Mouse (Mus musculus) limb, embryonic 12.5 days (tissue): ENCODE data around the gene Slc10a1. TPM values are rescaled to one million over a fixed set of nuclear protein-coding genes. Genes with fewer than 3 reads are reported as not detected.

Source experiments
- ATAC-seq: fragments of 200-750 bp; cut with Nextera tagmentation; 2 replicates; pipeline ENCODE4 v1.8.0; 2017; ENCODE audit warnings: low read depth, moderate TSS enrichment; ENCODE audit not compliant: insufficient number of reproducible peaks, insufficient read depth, low FRiP score, low TSS enrichment
- H3K27ac ChIP-seq: fragments of 300-500 bp; sonication (generic); 2 replicates; pipeline ENCODE4 v1.5.1; 2016; ENCODE audit warnings: mild to moderate bottlenecking, moderate library complexity
- H3K27me3 ChIP-seq: fragments of 300-500 bp; sonication (generic); 2 replicates; pipeline ENCODE4 v1.6.1; 2016; ENCODE audit warnings: mild to moderate bottlenecking, moderate library complexity
- H3K36me3 ChIP-seq: fragments of 300-500 bp; sonication (generic); 2 replicates; pipeline ENCODE4 v1.6.1; 2016; ENCODE audit warnings: mild to moderate bottlenecking, moderate library complexity
- H3K4me1 ChIP-seq: fragments of 300-500 bp; sonication (generic); replicated peaks from 2 replicates; pipeline ENCODE4 v1.6.1; 2016
- H3K4me2 ChIP-seq: fragments of 300-500 bp; sonication (generic); 2 replicates; pipeline ENCODE4 v1.6.1; 2016; ENCODE audit warnings: mild to moderate bottlenecking, moderate library complexity
- H3K4me3 ChIP-seq: fragments of 300-500 bp; sonication (generic); replicated peaks from 2 replicates; pipeline ENCODE4 v1.5.1; 2016; ENCODE audit warnings: mild to moderate bottlenecking
- H3K9ac ChIP-seq: fragments of 300-500 bp; sonication (generic); replicated peaks from 2 replicates; pipeline ENCODE4 v1.6.1; 2016; ENCODE audit warnings: mild to moderate bottlenecking, moderate library complexity
- H3K9me3 ChIP-seq: fragments of 300-500 bp; sonication (generic); 2 replicates; pipeline ENCODE4 v1.6.1; 2016; ENCODE audit warnings: mild to moderate bottlenecking, moderate library complexity
- WGBS: fragments of 180-500 bp; shearing (Covaris S2); methylation state at CpG from one replicate; pipeline ENCODE4 v1.1.7; 2016; 5-methylcytosine and 5-hydroxymethylcytosine counted together
- polyA plus RNA-seq: library from polyadenylated mRNA; unstranded; fragments of >200 nt; fragmentation: Nextera tagmentation; extraction: Ambion mirVana; gene quantifications from 2 replicates; pipeline ENCODE4 v1.2.1, GENCODE M21; 2016

Gene Slc10a1
- polyA plus RNA-seq, 1 experiment from 2014 or later, result 1.5 TPM

DNA sequence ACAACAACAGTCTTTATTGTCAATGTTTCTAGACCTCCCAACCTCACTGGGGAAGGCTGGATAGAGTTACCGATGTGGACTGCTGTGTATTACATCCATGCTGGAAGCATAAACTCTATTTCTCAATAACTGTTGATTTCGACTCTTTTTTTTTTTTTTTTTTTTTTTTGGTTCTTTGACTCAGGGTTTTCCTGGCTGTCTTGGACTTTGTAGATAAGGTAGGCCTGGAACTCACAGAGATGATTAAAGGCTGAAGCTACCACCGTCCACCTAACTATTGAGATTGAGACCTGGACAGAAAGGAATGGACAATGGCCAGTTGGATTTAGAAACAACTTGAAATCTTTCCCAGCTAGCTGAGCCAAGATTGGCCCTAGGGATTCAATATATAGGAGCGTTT is 24.3 kb downstream of the Slc10a1 start:
- ATAC-seq, result no peak
- 94% methylated on average over 4 of the region's 4 CpGs for WGBS
- no peak overlapping the region for H3K4me2 ChIP-seq
- peaks cover 23% of the 10 kb centered on the region for H3K36me3 ChIP-seq
- H3K27me3 ChIP-seq, result no peaks in the 10 kb centered on the region
- H3K4me3 ChIP-seq, result no peak overlapping the region
- H3K27ac ChIP-seq, result no peak overlapping the region
- no peaks in the 10 kb centered on the region for H3K9me3 ChIP-seq
- no peak overlapping the region for H3K9ac ChIP-seq
- H3K4me1 ChIP-seq, result peaks cover 9% of the 10 kb centered on the region

GRCm38 (mm10) chr12:80943395-80943794 is 25.1 kb downstream of the Slc10a1 start:
- H3K36me3 ChIP-seq, result peaks cover 17% of the 10 kb centered on the region
- peaks cover 6% of the 10 kb centered on the region for H3K4me1 ChIP-seq
- H3K9me3 ChIP-seq, result no peaks in the 10 kb centered on the region
- WGBS, result 80% methylated on average over 3 of the region's 3 CpGs
- ATAC-seq, result no peak
- no peaks in the 10 kb centered on the region for H3K27me3 ChIP-seq
- no peak overlapping the region for H3K4me3 ChIP-seq
- H3K9ac ChIP-seq, result no peak overlapping the region
- H3K27ac ChIP-seq, result no peak overlapping the region
- H3K4me2 ChIP-seq, result no peak overlapping the region

- 94% methylated on average over 3 of the region's 3 CpGs for WGBS
- no peak overlapping the region for H3K4me3 ChIP-seq
- ATAC-seq, result no peak
- no peak overlapping the region for H3K27ac ChIP-seq
- no peak overlapping the region for H3K9ac ChIP-seq
- H3K36me3 ChIP-seq, result peaks cover 3% of the 10 kb centered on the region
- H3K4me1 ChIP-seq, result no peaks in the 10 kb centered on the region; the same call in 1 of the 2 replicates
- H3K27me3 ChIP-seq, result no peaks in the 10 kb centered on the region
- no peaks in the 10 kb centered on the region for H3K9me3 ChIP-seq
- H3K4me2 ChIP-seq, result no peak overlapping the region
Observed at GRCm38 (mm10) chr12:80941886-80942285, 26.6 kb downstream of the Slc10a1 start.

GRCm38 (mm10) chr12:80939165-80939564 is 29.3 kb downstream of the Slc10a1 start:
- WGBS, result 75% methylated on average over 4 of the region's 4 CpGs
- no peak overlapping the region for H3K4me3 ChIP-seq
- no peaks in the 10 kb centered on the region for H3K36me3 ChIP-seq
- H3K9ac ChIP-seq, result no peak overlapping the region
- H3K27me3 ChIP-seq, result no peaks in the 10 kb centered on the region
- H3K4me1 ChIP-seq, result no peaks in the 10 kb centered on the region
- ATAC-seq, result no peak
- H3K4me2 ChIP-seq, result no peak overlapping the region
- H3K27ac ChIP-seq, result no peak overlapping the region
- no peaks in the 10 kb centered on the region for H3K9me3 ChIP-seq

GRCm38 (mm10) chr12:80938642-80939041 is 29.9 kb downstream of the Slc10a1 start:
- Histone ChIP-seq H3K27me3 (no peaks in the 10 kb centered on the region), H3K4me1 (no peaks in the 10 kb centered on the region), H3K36me3 (no peaks in the 10 kb centered on the region), H3K27ac (no peak overlapping the region), H3K4me3 (no peak overlapping the region), H3K9ac (no peak overlapping the region), H3K4me2 (no peak overlapping the region), H3K9me3 (no peaks in the 10 kb centered on the region)
- no peak for ATAC-seq
- WGBS, result 71% methylated on average over 5 of the region's 5 CpGs

DNA sequence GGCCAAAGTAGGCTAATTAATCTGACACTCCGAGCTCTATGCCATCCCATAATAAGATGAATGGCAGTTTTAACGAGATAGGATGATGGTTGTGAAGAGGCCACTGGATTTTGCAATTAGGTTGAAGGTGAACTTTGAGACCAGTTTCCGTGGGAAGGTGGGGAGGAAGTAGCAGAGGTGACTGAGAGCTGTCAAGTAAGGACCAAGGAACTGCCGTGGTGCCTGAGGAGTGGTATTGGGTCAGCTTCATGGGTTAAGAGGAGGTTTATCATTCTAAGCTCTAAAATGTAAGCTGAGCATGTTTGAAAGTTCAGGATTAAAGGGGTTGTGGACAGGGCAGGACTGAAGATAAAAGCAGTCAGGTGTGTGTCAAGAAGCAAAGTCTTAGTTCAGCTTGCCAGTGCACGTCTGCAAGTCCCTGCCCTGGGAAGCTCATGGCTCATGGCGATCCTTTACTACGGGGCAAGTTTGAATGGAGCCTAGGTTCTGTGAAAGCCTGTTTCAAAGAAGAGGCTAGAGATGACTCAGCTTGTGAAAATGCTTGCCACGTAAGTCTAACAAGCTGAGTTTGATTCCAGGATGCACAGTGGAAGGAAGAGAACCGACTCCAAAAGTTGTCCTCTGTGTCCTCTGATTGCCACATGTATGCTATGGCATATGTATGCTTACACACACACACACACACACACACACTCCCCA is 31.0 kb downstream of the Slc10a1 start:
- 74% methylated on average over 9 of the region's 9 CpGs for WGBS
- Histone ChIP-seq H3K4me2 (no peak overlapping the region), H3K27ac (no peak overlapping the region), H3K4me3 (no peak overlapping the region), H3K9me3 (no peaks in the 10 kb centered on the region), H3K9ac (no peak overlapping the region), H3K27me3 (no peaks in the 10 kb centered on the region), H3K4me1 (no peaks in the 10 kb centered on the region), H3K36me3 (no peaks in the 10 kb centered on the region)
- ATAC-seq, result no peak

GRCm38 (mm10) chr12:80936751-80937150 is 31.8 kb downstream of the Slc10a1 start:
- no peaks in the 10 kb centered on the region for H3K36me3 ChIP-seq
- no peaks in the 10 kb centered on the region for H3K9me3 ChIP-seq
- H3K27me3 ChIP-seq, result no peaks in the 10 kb centered on the region
- H3K4me1 ChIP-seq, result no peaks in the 10 kb centered on the region
- no peak for ATAC-seq
- no peak overlapping the region for H3K27ac ChIP-seq
- no peak overlapping the region for H3K9ac ChIP-seq
- H3K4me2 ChIP-seq, result no peak overlapping the region
- WGBS, result 62% methylated on average over 2 of the region's 2 CpGs
- H3K4me3 ChIP-seq, result no peak overlapping the region

- H3K27me3 ChIP-seq, result no peaks in the 10 kb centered on the region
- no peaks in the 10 kb centered on the region for H3K4me1 ChIP-seq
- no peak overlapping the region for H3K4me3 ChIP-seq
- no peak overlapping the region for H3K4me2 ChIP-seq
- H3K27ac ChIP-seq, result no peak overlapping the region
- ATAC-seq, result no peak
- WGBS, result 95% methylated on average over 1 of the region's 1 CpGs
- no peak overlapping the region for H3K9ac ChIP-seq
- no peaks in the 10 kb centered on the region for H3K36me3 ChIP-seq
- no peaks in the 10 kb centered on the region for H3K9me3 ChIP-seq
Observed at GRCm38 (mm10) chr12:80932865-80933264, 35.6 kb downstream of the Slc10a1 start.

GRCm38 (mm10) chr12:80931402-80932140 is 36.9 kb downstream of the Slc10a1 start:
- H3K27me3 ChIP-seq, result no peaks in the 10 kb centered on the region
- H3K36me3 ChIP-seq, result no peaks in the 10 kb centered on the region
- H3K4me2 ChIP-seq, result no peak overlapping the region
- no peak for ATAC-seq
- no peak overlapping the region for H3K4me3 ChIP-seq
- H3K27ac ChIP-seq, result no peak overlapping the region
- no peaks in the 10 kb centered on the region for H3K9me3 ChIP-seq
- no peak overlapping the region for H3K9ac ChIP-seq
- no peaks in the 10 kb centered on the region for H3K4me1 ChIP-seq
- WGBS, result 88% methylated on average over 3 of the region's 3 CpGs

DNA sequence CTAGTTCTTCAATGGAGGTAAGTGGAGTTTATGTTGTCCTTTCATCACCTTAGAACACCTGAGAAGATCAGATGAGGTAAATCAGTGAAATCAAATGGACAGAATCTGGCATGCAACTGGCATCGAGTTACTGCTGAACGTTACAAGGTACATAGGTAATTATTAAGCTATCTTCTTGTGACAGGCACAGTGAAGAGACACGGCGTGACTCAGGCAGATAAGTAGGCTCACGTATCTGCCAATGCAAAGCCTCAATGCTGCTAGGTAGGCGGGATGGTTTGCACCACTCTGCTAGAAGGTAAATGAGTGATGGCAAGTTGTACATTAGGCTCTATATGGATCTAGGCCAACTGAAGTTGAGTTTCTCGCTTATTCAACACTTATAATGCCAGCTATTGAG is 38.4 kb downstream of the Slc10a1 start:
- no peak overlapping the region for H3K27ac ChIP-seq
- H3K9ac ChIP-seq, result no peak overlapping the region
- no peak for ATAC-seq
- WGBS, result 87% methylated on average over 7 of the region's 7 CpGs
- no peaks in the 10 kb centered on the region for H3K9me3 ChIP-seq
- no peaks in the 10 kb centered on the region for H3K27me3 ChIP-seq
- no peaks in the 10 kb centered on the region for H3K36me3 ChIP-seq
- H3K4me1 ChIP-seq, result no peaks in the 10 kb centered on the region
- H3K4me2 ChIP-seq, result no peak overlapping the region
- no peak overlapping the region for H3K4me3 ChIP-seq

DNA sequence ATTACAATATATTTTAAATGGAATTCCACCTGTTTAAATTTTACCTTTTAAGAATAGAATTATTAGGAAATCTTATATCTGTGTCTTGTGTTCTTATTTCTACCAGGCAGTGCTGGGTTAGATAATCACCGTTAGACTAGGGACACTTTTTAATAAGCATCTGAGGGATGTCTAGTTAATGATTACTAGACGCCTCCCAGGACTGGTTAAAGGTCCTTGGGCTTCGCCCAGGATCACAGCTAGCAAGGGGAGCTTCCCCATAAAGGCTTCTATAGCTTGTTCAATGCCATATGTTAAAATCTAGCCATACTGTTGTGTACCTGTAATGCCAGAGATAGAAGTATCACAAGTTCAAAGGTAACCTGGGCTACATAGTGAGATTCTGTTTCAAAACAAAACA is 39.6 kb downstream of the Slc10a1 start:
- H3K27me3 ChIP-seq, result no peaks in the 10 kb centered on the region
- no peak overlapping the region for H3K4me2 ChIP-seq
- no peak overlapping the region for H3K9ac ChIP-seq
- no peak overlapping the region for H3K27ac ChIP-seq
- 77% methylated on average over 3 of the region's 3 CpGs for WGBS
- no peak for ATAC-seq
- H3K9me3 ChIP-seq, result no peaks in the 10 kb centered on the region
- H3K4me3 ChIP-seq, result no peak overlapping the region
- H3K4me1 ChIP-seq, result no peaks in the 10 kb centered on the region
- H3K36me3 ChIP-seq, result no peaks in the 10 kb centered on the region
